Mouse (Mus musculus): ENCODE results near the gene Sycp2l.
"Not testable (repeated sequence)": the region's sequence is repeated elsewhere in the genome, so short reads cannot be mapped to it uniquely, and the experiment has no call there.

Sycp2l gene

GRCm38 (mm10) chr13:41123666-41124225 lies 9.6 kb downstream of the Sycp2l start:
- DNase-seq (ENCODE audit: low spot score in 2 of 2) = no peak

DNA sequence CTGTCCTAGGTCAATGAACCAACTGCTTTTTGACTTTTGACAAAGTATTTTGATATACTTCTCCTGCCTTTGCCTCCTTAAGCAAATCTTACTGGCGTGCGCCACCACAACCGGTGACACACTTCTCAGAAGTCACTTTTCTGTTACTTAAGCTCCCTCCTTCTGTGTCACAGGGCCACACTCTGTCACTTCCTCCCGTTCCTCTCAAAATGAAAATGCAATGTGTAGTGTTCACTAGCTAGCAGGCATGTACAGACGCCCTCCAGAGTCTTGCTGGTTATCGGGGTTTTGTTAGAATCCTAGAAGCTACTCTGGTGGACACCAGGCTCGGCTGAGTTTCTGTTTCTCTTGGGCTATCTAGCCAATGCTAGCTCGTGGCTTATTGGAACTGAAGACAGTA lies 14.2 kb downstream of the Sycp2l start:
- no peak for DNase-seq (ENCODE audit: low spot score in 2 of 2)

DNA sequence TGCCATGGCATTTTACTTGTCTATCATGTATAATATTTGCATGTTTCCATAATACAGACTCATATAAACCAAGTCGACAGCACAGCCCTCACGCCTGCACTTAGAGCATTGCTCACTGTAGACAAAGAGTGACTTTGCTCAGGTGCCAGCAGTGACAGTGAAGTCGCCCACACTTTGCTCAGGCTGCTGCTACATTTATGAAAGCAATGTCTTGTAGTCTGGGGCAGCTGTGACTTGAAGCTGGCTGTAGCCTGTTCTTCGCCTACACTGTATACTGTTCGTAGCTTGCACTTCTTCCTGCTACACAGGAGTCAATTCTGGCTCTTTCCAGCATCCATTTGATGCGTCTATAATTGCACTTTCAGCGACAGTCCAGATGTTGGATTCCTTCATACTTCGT lies 15.0 kb downstream of the Sycp2l start:
- DNase-seq (ENCODE audit: low spot score in 2 of 2) = no peak

DNA sequence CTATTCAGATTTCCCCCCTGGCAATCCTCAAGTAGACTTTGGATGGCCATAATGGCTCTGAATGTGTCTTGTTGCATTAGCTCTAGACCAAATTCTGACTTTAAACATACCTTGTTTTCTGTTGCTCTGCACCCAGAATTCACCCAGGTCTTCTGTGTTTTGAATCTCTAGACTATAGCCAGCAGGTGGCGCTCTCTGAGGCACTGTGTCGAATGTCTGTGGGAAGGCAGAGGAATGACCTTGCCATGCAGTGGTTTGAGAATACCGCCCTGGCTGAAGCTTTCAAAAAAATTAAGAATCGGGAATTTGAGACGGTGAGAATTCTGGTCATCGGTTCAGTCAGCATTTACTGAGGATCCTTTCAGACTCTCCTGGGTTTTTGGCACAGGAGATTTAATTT lies 20.8 kb downstream of the Sycp2l start:
- peak; percentile 56 to 67 for DNase-seq (ENCODE audit: low spot score in 2 of 2)

DNA sequence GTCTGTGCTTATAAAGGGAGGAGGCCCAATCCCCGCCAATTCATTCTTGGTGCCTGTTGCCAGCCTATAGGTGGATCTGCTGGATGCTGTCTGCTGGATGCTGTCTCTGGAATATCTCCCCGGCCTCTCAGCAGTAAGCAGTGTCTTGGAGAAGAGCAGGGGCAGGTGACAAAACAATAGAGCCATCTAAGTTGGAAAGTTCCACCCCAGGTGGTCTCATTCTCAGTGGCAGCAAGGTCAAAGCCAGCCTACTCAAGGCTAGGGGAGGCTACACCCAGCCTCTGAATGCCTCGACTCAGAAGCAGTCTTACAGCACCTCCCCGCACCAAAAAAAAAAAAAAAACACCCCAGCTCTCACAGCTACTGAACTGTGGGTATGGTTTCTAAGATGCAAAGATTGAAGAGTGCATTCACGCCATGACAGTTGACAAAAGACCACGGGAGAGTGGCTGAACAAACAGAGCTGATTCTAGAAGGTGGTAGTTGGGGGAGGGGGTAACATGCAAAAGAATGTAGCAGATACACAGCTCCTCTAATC lies 31.4 kb downstream of the Sycp2l start:
- no peak for DNase-seq (ENCODE audit: low spot score in 2 of 2)

- peak; percentile 46 to 60 for DNase-seq (ENCODE audit: low spot score in 2 of 2)
Observed at GRCm38 (mm10) chr13:41146271-41146670, 32.2 kb downstream of the Sycp2l start.

- no peak for DNase-seq (ENCODE audit: low spot score in 2 of 2)
Observed at GRCm38 (mm10) chr13:41153146-41153545, 39.0 kb downstream of the Sycp2l start.

DNA sequence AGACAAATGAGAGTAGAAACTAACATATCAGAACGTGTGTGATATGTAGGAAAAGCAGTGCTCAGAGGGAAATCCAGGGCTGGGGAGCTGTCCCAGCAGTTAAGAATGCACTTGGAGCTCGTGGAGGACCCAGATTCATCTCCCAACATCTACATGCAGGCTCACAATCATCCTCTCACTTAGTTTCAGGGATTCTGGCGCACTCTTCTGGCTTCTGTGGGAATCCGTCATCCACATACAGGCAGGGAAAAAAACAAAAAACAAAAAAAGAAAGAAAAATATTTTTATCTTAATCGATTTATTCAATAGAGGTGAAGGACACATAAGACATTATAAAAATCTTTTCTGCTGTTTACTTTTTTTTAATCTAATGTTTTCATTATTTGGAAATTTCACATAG lies 44.3 kb downstream of the Sycp2l start:
- DNase-seq (ENCODE audit: low spot score in 2 of 2) = no peak

GRCm38 (mm10) chr13:41187886-41188285 lies 73.8 kb downstream of the Sycp2l start:
- no peak for DNase-seq (ENCODE audit: low spot score in 2 of 2)

GRCm38 (mm10) chr13:41195640-41196333 lies 81.7 kb downstream of the Sycp2l start:
- DNase-seq (ENCODE audit: low spot score in 2 of 2) = no peak

- no peak for DNase-seq (ENCODE audit: low spot score in 2 of 2)
Observed at GRCm38 (mm10) chr13:41200861-41201260, 86.8 kb downstream of the Sycp2l start.

- DNase-seq (ENCODE audit: low spot score in 2 of 2) = no peak
Observed at GRCm38 (mm10) chr13:41203289-41203688, 89.2 kb downstream of the Sycp2l start.

DNA sequence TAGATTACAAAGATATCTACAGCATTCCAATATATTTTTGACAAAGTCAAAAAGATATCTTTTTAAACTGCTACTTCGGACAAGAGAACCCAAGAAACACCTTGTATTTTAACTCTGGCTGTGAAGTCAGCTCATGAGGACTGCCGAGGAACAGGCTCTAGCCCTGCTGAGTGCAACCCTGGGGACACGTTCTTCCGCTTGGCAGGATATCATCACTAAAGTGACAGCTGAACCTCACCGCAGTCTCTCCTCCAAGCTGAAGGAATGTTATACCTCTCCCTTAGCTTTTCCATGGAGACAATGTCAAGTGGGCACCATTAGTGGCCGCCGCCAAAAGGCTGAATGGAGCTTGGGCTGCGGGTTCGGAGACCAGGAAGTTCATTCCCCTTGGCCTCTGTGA lies 89.6 kb downstream of the Sycp2l start:
- no peak for DNase-seq (ENCODE audit: low spot score in 2 of 2)

DNA sequence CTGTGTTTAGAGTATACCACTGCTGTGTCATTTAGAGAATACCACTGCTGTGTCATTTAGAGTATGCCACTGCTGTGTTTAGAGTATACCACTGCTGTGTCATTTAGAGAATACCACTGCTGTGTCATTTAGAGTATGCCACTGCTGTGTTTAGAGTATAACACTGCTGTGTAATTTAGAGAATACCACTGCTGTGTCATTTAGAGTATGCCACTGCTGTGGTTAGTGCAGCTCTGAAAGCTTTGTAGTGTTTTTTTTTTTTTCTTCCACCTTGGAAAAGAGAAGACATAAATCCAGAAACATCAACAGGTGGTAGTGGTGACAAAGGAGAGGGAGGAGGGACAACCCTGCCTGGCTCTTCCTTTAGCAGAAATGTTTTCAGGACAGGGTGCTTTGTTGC lies 91.5 kb downstream of the Sycp2l start:
- not testable (repeated sequence) for DNase-seq (ENCODE audit: low spot score in 2 of 2)

DNA sequence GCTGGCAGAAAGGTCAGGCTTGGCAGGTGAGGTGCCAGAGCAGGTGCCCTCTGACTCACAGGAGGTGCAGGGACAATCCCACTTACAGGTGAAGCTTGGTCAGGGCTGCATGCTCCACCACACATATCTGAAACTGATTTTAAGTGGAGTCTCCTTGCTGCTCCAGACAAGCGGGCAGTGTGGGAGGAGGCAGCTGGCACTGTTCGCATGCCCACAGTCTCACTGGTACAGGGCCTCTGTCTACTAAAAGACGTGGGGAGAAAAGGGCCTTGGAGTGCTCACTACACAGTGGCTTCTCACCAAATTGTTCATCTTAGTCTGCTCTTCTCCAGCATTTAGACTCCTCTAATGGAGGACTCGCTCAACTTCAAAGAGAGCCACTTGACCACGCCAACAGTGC lies 92.1 kb downstream of the Sycp2l start:
- DNase-seq (ENCODE audit: low spot score in 2 of 2) = no peak

- DNase-seq (ENCODE audit: low spot score in 2 of 2) = no peak
Observed at GRCm38 (mm10) chr13:41211276-41211675, 97.2 kb downstream of the Sycp2l start.

- no peak for DNase-seq (ENCODE audit: low spot score in 2 of 2)
Observed at GRCm38 (mm10) chr13:41212558-41213322, 98.6 kb downstream of the Sycp2l start.

- DNase-seq (ENCODE audit: low spot score in 2 of 2) = no peak
Observed at GRCm38 (mm10) chr13:41215669-41216068, 101.6 kb downstream of the Sycp2l start.

GRCm38 (mm10) chr13:41216236-41216635 lies 102.1 kb downstream of the Sycp2l start:
- no peak for DNase-seq (ENCODE audit: low spot score in 2 of 2)

- DNase-seq (ENCODE audit: low spot score in 2 of 2) = no peak
Observed at GRCm38 (mm10) chr13:41219056-41219455, 104.9 kb downstream of the Sycp2l start.

DNA sequence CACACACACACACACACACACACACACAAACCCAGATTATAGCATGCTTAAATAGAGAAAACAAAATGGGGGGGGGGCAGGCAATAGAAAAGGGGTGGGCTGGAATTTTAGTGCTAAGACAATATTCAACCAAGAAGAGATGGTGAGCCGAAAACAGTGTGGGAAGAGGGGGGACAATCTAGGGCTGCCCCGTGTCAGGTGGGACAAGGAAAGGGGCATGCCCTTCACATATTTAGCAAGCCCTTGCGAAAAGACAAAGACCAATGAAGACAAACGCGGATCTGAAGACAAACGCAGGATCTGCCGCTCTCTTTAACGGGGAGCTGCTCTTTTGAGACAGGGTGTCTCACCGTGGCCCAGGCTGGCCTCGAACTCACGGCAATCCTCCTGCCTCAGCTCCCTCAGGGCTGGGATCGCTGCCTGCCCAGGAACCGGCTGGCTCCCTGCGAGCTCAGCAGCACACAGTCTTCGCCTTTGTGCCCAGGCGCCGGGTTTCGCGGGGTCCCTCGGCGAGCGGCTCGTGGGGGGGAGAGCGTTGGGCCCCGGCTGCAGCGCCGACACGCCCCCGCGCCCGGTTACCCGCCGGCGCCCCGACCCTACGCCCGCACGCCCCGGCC lies 105.7 kb downstream of the Sycp2l start:
- no peak for DNase-seq (ENCODE audit: low spot score in 2 of 2)

DNA sequence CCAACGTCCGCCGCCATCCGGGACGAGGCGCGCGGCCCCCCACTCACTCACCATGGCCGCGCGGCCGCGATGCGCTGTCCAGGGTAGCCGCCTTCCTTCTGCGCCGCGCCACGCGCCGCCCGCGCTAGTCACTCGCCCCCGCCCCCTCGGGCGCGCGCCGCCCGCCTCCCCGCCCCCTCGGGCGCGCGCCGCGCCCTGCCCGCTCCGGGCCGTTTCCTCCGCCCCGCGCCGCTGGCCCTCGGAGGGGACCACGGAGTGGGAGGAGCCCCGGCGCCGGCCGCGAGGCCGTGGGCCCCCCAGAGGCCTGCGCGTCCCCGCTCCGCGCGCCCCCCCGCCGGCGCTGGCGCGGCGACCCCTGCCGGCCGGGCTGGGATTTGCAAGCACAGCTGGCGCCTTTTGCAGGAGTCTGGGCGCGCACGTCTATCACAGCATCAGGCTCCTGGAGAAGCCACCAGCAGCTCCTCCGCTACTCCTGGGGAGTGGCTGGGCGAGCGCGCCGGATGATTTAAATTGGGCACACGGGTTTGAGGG lies 106.3 kb downstream of the Sycp2l start, which contains the start of gene Elovl2:
Gene Elovl2 (minus strand): TSS at position 102 of the 531 bp plus-strand sequence.
- peak; percentile 47 to 81 for DNase-seq (ENCODE audit: low spot score in 2 of 2)

Data from cerebellum, postnatal 4 days (tissue).